Mouse (Mus musculus) CH12F3 (cell line): Measurements from ENCODE around the gene Rnps1.
"Not testable (repeated sequence)": the region's sequence is repeated elsewhere in the genome, so short reads cannot be mapped to it uniquely, and the experiment has no call there.

ENCODE experiments used
- in situ Hi-C: fragments of 300-500 bp; cut with MboI; formaldehyde crosslinking; loops from 2 replicates; pipeline ENCODE4 v1.14.3; 2020; ENCODE audit warnings: low sequenced_read_pairs

Rnps1 gene

GRCm38 (mm10) chr17:24414230-24414976 lies at the start of gene Rnps1:
TSS of gene Rnps1 (plus strand) at chr17:24414565.
- in situ Hi-C loops: no loop called here

DNA sequence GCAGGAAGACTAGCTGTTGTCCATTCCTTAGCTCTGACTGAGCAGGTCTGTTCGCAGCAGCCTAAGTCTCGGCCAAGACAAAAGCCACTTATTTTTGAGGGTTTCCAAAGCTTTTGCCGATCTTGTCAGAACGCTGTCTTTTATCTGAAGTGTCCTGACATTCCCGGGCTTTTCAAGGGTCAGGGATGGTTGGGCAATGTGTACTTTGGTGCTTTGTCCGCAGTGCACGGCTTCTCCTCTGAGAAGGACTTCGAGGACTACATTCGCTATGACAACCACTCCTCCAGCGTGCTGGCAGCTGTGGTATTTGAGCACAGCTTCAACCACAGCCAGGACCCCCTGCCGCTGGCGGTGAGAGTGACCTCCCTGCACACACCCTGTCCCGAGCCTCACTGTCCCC lies 48.5 kb upstream of the Rnps1 start:
- in situ Hi-C loops: no loop called here

DNA sequence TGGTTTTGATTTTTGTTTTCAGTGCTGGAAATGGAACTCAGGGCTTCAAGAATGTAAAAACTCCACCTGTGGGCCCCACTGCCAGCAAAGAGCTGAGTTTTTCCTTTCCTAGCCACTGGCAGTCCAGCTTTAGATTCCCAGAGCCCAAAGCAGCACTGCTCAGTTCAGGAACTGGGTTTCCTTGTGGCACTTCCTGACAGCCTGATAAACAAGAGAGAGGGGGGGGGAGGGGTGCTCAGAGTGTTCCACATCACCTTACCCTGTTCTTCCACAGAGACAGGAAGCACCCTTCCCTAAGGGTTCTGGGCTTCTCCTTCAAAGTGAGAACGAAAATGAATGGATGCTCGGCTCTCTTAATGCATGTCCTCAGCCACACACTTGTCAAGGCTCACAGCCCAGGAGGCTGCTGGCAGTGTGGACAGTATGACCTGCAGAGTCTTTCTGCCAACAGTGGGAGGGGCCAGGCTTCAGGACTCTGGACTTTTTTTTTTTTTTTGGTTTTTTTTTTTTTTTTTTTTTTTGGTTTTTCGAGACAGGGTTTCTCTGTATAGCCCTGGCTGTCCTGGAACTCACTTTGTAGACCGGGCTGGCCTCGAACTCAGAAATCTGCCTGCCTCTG lies 39.2 kb upstream of the Rnps1 start:
- in situ Hi-C loops: no loop called here

- in situ Hi-C loops: no loop called here
These were observed 38.5 kb upstream of the Rnps1 start for GRCm38 (mm10) chr17:24375886-24376285.

DNA sequence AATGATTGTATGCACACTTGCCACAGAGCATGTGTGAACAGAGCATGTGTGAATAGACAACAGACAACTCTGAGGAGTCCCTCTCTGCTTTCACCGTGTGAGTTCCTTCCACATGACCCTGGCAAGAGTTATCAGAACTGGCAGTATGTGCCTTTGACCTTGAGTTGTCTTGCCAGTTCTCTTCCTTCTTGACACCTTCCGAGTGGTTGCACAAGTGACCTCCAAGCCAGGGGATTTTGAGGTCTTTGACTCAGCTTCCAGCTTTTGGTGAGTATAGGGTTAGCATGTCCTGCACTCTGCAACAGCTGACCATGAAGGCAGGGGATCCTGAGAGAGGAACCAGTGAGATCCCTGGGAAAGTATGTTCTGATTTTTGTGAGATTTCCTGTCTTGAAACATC lies 35.9 kb upstream of the Rnps1 start:
- in situ Hi-C loops: no loop called here

DNA sequence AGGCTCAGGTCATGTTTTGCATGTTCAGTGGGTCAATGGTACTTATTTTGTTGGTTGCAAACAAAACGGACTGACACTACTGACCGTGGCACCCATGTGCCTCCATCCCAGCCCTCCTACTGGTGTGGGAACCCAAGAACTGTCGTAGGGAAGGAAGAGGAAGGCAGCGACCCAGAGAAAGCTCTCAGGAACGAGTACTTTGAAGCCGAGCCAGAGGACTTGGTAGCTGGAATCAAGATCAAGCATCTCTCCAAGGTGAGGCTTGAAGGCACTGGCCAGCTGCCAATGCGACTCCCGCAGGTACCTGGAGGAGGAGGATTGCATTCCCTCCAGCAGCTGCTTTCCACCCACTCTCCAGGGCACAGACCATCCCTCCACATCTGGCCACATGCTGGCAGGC lies 30.6 kb upstream of the Rnps1 start:
- in situ Hi-C loops: no loop called here

DNA sequence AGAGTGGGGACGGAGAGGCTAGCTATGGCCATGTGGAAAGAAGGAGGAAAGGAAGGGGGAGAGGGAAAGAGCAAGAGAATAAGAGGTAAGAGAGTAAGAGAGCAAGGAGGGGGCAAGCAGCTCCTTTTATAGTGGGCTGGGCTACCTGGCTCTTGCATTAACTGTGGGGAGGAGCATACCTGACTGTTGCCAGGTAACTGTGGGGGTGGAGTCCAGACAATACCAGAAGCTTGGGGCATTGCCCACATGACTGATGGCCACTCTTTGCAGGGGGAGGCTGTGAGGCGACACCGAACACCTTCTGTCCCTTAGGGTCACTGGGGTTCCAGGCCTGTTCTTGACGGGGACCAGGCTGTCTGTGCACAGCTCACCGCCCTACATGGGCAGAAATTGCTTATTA lies 25.7 kb upstream of the Rnps1 start:
- in situ Hi-C loops: no loop called here

DNA sequence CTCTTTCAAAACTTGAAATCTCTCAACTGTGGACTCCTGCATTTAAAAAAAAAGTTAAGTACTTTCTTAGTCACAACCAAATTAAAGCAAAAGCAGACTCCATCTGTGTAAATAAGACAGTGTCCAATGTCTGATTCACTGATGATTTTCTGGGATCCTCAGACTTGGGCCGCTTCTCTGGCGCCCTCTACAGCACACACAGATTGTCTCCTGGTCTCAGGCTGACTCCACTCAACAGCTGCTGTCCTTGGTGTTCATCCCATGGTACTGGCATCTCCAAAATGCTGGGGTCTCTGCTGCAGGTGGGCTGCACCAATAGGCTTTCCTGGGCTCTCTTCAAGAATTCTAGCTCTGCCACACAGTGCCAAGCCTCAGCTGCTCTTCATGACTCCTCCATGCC lies 24.5 kb upstream of the Rnps1 start:
- in situ Hi-C loops: no loop called here

DNA sequence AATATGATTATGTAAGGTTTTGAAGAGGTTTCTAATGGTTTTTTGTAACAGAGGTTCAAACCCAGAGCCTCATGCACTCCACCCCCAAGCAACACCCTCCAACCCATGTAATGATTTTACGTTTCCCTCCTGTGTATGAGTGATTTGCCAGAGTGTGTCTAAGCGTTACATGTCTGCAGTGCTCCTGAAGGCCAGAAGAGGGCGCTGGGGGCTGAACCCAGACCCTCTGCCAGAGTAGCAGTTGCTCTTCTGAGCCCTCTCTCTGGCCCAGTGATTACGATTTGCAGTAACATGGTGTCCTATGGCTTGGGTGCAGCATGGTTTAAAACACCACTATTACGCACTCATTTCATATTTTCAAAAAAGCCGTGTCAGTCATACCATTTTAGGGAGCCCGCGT lies 23.2 kb upstream of the Rnps1 start:
- in situ Hi-C loops: no loop called here

GRCm38 (mm10) chr17:24393527-24393926 lies 20.8 kb upstream of the Rnps1 start:
- in situ Hi-C loops: no loop called here

GRCm38 (mm10) chr17:24394456-24394855 lies 19.9 kb upstream of the Rnps1 start:
- in situ Hi-C loops: no loop called here

DNA sequence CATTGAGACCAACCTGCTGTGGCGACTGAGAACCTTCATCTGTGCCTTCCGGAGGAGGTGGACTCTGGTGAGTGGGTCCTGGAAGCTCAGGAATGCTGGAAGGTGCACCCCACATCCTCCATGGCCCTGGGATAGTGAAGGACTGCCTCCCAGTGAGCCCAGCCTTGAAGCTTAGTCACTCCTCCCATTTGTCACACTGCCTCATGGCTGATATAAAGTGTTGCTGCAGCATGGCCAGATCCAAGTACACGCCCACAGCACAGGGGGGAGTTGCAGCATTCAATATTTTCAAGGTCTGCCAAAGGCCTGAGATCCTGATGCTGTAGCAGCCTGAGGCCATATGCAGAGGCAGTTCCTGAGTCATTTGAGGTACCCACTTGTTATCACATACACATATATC lies 12.0 kb upstream of the Rnps1 start:
- in situ Hi-C loops: no loop called here

GRCm38 (mm10) chr17:24407116-24407803 lies 7.1 kb upstream of the Rnps1 start:
- in situ Hi-C loops: no loop called here

DNA sequence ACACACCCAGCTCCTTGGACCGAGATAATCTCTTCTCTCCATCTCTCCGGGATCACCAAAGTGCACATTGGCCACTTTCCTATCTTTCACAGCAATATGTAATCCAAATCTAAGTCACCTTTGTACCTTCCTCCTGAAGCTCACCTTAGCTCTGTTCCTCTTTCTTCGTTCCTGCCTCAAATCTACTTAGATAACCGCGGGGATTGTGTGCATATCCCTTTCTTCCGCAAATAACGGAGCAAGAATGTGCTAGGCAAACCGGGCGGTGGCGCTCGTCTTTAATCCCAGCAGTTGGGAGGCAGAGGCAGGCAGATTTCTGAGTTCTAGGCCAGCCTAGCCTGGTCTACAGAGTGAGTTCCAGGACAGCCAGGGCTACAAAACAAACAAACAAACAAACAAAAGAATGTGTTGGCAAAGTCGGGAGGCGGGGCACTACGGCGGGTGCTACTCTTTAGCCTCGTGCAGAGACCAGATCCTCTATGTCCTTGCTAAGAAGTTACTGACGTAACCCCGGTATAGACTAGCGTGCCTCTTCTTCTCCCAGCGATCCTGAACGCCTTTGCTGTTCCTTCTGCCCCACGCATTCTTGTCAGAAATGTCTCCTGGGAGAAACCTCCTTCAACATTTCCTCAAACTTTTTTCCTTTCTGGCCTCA lies 681 bp upstream of the Rnps1 start:
- in situ Hi-C loops: no loop called here

DNA sequence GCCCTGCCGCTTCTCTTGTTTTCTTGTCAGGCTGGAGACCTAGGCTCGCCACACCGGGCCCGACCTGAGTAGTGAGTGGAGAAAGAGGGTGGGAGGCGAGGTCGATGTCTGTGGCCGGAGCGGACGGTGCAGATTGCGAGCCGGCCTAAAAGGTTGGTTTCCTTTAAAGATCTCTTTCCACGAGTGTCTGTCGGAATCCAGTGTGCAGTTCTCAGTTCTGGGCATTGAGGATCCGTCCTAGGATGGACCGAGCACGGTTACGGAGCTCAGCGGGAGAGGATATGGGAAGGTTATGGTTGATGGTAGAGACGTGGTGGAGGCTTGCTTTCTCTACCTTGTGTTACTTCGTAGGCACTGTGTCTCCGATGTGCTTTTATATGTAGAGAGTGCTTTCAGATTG lies 646 bp downstream of the Rnps1 start:
- in situ Hi-C loops: no loop called here

DNA sequence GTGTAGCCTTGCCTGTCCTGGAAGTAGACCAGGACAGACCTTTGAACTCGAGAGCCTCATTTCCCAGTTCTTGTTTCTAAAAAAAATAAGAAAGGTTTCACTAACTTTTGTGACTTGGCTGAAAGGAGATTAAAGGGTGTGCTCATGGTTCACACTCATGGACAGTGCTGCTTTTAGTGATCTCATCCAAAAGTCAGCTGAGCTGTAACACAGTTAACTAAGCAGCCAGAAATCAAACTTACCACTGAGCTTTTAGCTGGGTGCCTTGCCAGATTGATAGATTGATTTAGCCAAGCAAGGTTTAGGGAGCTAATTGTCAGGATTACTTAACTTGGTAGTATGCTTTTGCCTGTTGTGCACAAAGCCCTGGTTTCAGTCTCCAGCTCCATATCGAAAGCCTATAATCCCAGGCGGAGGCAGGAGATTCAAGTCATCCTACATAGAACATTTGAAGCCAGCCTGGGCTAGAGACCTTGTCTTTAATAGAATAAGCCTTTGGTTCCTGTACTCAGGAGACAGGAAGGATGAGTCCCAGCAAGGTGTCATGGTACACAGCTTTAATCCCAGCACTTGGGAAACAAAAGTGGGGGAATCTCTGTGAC lies 1.8 kb downstream of the Rnps1 start:
- in situ Hi-C loops: no loop called here

GRCm38 (mm10) chr17:24423114-24423513 lies 8.7 kb downstream of the Rnps1 start:
- in situ Hi-C loops: no loop called here

DNA sequence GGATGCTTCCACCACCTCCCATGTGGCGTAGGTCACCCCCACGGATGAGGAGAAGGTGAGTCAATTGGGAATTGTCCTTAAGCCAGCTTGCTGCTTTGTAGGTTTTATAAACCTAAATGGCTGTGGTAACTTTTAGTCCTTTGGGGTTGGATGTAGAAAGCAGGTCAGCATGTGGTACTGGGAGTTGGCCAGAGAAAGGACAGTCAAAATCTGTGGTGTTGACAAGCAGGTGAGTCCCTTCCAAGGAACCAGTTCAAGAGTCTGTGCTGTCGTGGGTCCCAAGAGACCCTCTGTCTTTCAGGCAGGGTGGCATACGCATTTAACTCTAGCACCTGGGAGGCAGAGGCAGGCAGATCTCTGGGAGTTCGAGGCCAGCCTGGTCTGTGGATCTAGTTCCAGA lies 10.1 kb downstream of the Rnps1 start:
- in situ Hi-C loops: no loop called here

DNA sequence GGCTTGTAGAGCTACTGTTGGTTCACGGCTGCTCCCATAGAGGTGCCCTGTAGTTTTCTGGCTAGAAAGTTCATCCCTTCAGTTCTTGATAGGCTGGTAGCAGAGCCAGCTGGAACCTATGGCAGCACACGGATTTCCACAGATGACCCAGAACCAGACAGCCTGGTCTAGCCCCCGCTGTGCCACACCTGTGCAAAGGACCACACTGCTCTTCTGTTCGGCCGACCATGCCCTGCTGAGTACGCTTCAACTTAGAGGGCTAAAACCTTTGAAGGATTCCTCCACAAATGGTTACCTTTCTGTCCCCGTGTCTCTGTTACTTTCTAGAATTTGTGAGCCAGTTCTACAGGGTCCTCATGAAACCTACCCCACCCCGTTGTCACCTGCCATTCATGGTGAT lies 11.0 kb downstream of the Rnps1 start:
- in situ Hi-C loops: not testable (repeated sequence)

DNA sequence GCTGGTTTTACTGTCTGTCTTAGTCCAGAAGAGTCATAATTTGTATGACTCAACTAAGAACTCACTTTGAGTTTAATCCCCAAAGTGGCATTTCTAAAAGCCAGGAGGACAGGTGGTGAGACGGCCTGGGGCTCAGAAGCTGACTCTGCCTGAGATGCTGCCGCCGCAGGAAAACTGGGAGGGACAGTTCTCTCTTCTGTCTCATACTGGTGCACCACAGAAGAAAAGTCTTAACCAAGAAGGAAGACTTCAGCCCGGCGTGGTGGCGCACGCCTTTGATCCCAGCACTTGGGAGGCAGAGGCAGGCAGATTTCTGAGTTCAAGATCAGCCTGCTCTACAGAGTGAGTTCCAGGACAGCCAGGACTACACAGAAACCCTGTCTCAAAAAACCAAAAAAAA lies 11.5 kb downstream of the Rnps1 start:
- in situ Hi-C loops: no loop called here

DNA sequence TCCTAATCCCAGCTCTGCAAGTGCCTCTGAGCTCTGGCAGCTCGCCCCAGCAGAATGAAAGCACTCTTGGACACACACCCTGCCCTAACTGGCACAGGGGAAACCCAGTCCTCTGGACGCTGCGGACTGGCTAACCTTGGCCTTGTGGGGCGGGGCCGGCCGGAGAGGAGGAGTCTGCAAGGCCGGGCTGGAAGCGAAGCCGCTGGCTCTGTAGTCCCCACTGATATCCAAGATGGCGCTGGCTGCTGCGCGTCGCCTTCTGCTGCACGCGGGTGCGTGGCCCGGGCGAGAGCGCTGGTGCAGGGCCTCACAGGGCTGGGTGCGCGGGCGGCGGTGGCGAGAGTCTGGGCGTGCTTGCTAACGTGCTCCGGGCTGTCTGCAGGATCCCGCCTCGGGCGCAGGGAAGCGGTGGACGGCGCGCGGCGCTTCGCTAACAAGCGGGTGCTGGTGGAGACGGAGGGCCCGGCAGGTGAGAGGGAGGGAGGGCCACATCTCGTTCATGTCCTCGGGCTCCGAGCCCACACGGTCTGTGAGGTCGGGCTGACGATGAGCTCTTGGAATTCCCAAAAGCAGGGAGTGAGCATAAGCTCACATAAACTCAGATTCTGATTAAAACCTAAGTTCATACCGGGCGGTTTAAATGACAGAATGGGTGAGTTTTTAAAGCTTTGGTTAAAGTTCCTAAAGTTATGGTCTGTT lies 12.3 kb downstream of the Rnps1 start, which contains the start of gene Eci1:
Gene Eci1, plus strand, starts transcription at position 171 of the 699 bp plus-strand sequence.
- in situ Hi-C loops: no loop called here
